Mouse (Mus musculus) lung, adult 2 months (tissue): ENCODE data around the gene Stk11.

Experiments used
- CTCF ChIP-seq: fragments of 200-500 bp; IDR thresholded peaks from 2 replicates; pipeline ENCODE4 v1.5.1; 2011; ENCODE audit warnings: mild to moderate bottlenecking, low read length, control low read depth; ENCODE audit not compliant: insufficient read depth
- POLR2A ChIP-seq: fragments of 200-500 bp; IDR thresholded peaks from 2 replicates; pipeline ENCODE4 v1.6.1; 2011; ENCODE audit warnings: low read depth, mild to moderate bottlenecking, control low read depth, low read length, borderline replicate concordance; ENCODE audit errors: extremely low read depth

DNA sequence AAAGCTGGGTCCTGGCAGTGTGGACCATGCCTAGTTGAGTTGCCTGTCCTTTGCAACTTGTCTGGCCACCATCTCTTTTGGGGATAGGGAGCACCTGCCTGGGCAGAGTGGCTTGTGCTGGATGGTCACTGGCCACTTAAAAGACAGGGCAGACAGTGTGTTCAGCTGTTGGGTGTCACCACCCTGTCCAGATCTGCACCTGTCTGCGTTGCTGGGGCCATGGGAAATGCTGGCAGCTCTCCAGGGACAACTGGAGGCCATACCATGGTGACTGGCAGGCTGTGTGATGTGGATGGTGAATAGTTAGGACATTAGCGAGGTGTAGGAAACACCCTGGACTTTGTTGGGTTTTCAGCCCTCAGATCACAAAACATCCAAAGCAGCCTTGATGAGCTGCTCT, 4.5 kb downstream of the Stk11 start:
- no peak for TF ChIP-seq CTCF
- TF ChIP-seq POLR2A, result no peak
